Mouse (Mus musculus): Measurements from ENCODE around the gene Gm4952. TPM values are rescaled to one million over a fixed set of nuclear protein-coding genes. Genes with fewer than 3 reads are reported as not detected.
A peak's percentile ranks its signal among the peaks of the same experiment; 100 is the strongest.

Gene Gm4952
- polyA plus RNA-seq, 1 experiment from 2014 or later: 0.04 TPM

GRCm38 (mm10) chr19:12574012-12574407 is 25.8 kb upstream of the Gm4952 start:
- no peak for ATAC-seq
- CTCF ChIA-PET: no interaction called here
- DNase-seq (ENCODE audit: low read depth, low spot score): no peak
- no peak for TF ChIP-seq CTCF (IDR thresholded peaks at IDR 0.05)
- in situ Hi-C loops (cut with MboI; ENCODE audit: low pct_unique_long_range_greater_than_20kb): no loop called here
- peaks cover 2% of the 10 kb centered on the region for H3K27me3 ChIP-seq
- POLR2A ChIA-PET: no interaction called here

- in situ Hi-C loops (cut with MboI; ENCODE audit: low pct_unique_long_range_greater_than_20kb): no loop called here
- CTCF ChIA-PET: interaction anchor here (1.3 kb wide), 1 partner anchor 15 kb away, joined by 4 read pairs; no protein-coding TSS in a partner anchor
- TF ChIP-seq CTCF (IDR thresholded peaks at IDR 0.05): no peak
Observed at GRCm38 (mm10) chr19:12575107-12575506, 24.7 kb upstream of the Gm4952 start.

GRCm38 (mm10) chr19:12575514-12575913 is 24.3 kb upstream of the Gm4952 start:
- H3K27me3 ChIP-seq: peaks cover 4% of the 10 kb centered on the region
- ATAC-seq: no peak
- ChIA-PET CTCF (interaction anchor here (1.3 kb wide), 1 partner anchor 15 kb away, joined by 4 read pairs; no protein-coding TSS in a partner anchor), POLR2A (interaction anchor here (0.6 kb wide), 1 partner anchor 159 kb away, joined by 3 read pairs; no protein-coding TSS in a partner anchor)
- no peak for DNase-seq (ENCODE audit: low read depth, low spot score)
- no peak for TF ChIP-seq CTCF (IDR thresholded peaks at IDR 0.05)
- in situ Hi-C loops (cut with MboI; ENCODE audit: low pct_unique_long_range_greater_than_20kb): no loop called here

More at GRCm38 (mm10) chr19:12575107-12575506, 24.7 kb upstream of the Gm4952 start:
- no peak for DNase-seq (ENCODE audit: low read depth, low spot score)
- ATAC-seq: no peak
- H3K27me3 ChIP-seq: peaks cover 4% of the 10 kb centered on the region
- POLR2A ChIA-PET: no interaction called here

- peaks cover 4% of the 10 kb centered on the region for H3K27me3 ChIP-seq
- POLR2A ChIA-PET: no interaction called here
- CTCF ChIA-PET: no interaction called here
- in situ Hi-C loops (cut with MboI; ENCODE audit: low pct_unique_long_range_greater_than_20kb): no loop called here
- ATAC-seq: no peak
- TF ChIP-seq CTCF (IDR thresholded peaks at IDR 0.05): no peak
- no peak for DNase-seq (ENCODE audit: low read depth, low spot score)
Observed at GRCm38 (mm10) chr19:12576639-12577038, 23.1 kb upstream of the Gm4952 start.

DNA sequence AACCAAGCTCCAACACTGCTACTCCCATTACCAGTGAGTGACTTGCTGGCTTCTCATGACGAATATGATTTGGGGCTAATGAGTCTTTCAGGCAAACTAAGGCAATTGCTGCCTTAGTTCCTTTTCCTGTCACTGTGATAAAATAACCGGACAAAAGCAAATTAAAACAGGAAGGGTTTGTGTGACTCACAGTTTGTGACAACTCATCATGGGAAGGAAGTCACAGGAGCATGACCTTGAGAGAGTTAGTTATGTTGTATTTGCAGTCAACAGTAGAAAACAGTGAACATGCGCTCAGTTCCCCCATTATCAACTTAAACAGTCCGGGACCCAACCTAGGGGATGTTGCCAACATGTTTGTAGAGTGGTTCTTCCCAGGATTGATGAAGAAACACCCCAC is 14.5 kb upstream of the Gm4952 start:
- POLR2A ChIA-PET: no interaction called here
- CTCF ChIA-PET: no interaction called here
- DNase-seq (ENCODE audit: low read depth, low spot score) (no peak), ATAC-seq (peak; percentile 17)
- in situ Hi-C loops (cut with MboI; ENCODE audit: low pct_unique_long_range_greater_than_20kb): loop anchor here (10.0 kb wide), 1 partner anchor 451 kb away; no protein-coding TSS in a partner anchor
- no peak for TF ChIP-seq CTCF (IDR thresholded peaks at IDR 0.05)
- H3K27me3 ChIP-seq: no peaks in the 10 kb centered on the region

DNA sequence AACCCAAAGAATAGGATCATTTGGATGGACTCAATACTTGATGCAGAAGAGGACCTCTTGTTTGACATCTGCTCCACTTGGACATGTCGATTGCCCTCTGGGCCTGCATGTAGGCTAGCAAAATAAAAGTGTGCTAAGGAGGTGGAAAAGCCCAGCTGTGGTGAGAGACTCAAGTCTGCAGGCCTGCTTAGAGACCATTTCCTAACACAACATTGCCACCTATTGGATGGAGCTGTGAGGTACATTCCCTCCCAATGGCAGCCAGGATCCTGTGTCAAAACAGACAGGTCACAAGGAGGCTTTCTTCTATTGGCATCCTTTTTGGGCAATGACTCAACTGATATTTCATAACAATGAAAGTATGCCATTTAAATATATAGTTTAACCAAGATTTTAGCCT is 7.9 kb upstream of the Gm4952 start:
- H3K27me3 ChIP-seq: peaks cover 7% of the 10 kb centered on the region
- ChIA-PET POLR2A (no interaction called here), CTCF (interaction anchor here (0.6 to 2.5 kb wide), 8 partner anchors 66 to 238 kb away, joined by 3 to 11 read pairs (median 3); no protein-coding TSS in a partner anchor)
- no peak for DNase-seq (ENCODE audit: low read depth, low spot score)
- ATAC-seq: peak; percentile 33
- in situ Hi-C loops (cut with MboI; ENCODE audit: low pct_unique_long_range_greater_than_20kb): loop anchor here (5.0 kb wide), 3 partner anchors 75 to 210 kb away; no protein-coding TSS in a partner anchor
- peak; percentile 84 for TF ChIP-seq CTCF (IDR thresholded peaks at IDR 0.05)

GRCm38 (mm10) chr19:12595135-12595529 is 4.6 kb upstream of the Gm4952 start:
- no peak for TF ChIP-seq CTCF (IDR thresholded peaks at IDR 0.05)
- CTCF ChIA-PET: interaction anchor here (0.8 to 4.0 kb wide), 10 partner anchors 9 to 229 kb away, joined by 3 to 30 read pairs (median 4); partner anchors contain the start of genes Dtx4, Lpxn and Zfp91
- no peak for DNase-seq (ENCODE audit: low read depth, low spot score)
- in situ Hi-C loops (cut with MboI; ENCODE audit: low pct_unique_long_range_greater_than_20kb): no loop called here
- POLR2A ChIA-PET: interaction anchor here (0.9 to 2.9 kb wide), 7 partner anchors 54 to 225 kb away, joined by 3 to 32 read pairs (median 3); partner anchors contain the start of genes Lpxn and Zfp91
- peaks cover 7% of the 10 kb centered on the region for H3K27me3 ChIP-seq
- no peak for ATAC-seq

DNA sequence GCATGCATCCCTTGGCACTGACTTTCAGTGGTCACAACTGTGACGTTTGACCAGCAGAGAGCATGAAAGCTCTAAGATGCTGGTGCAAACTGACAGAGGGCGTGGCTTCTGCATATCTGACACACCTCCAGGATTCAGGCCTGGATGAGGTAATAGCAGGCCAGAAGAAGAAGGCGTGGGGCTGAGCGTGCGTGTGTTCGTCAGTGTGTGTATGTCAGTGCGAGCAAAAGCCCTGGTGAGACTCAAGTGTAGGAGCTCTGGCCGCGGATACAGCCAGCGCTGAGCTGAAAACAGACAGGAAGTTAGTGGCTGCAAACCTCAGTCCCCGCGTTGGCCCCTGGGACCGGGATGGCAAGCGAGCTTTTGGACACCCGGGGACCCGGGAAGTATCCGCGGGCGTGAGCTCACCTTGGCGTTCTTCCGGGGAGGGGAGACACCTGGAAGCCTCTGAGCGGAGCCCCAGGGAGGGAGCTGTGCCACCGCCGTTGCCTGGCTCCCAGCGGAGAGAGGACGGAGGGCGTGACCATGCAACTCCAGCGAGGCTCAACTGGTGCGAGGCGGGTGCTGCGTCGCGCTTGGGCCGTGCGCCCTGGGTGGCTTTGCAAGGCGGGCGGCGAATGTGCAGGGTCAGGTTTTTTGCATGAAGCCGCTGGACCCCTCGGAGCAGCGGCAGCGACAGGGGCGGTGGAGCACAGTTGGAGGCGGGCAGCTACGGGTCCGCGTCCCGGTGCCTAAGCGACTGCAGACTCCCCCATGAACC is 4.1 kb upstream of the Gm4952 start:
- ATAC-seq (peak; percentile 95), DNase-seq (ENCODE audit: low read depth, low spot score) (peak; percentile 60)
- peaks cover 7% of the 10 kb centered on the region for H3K27me3 ChIP-seq
- ChIA-PET POLR2A (interaction anchor here (0.9 to 2.9 kb wide), 9 partner anchors 55 to 225 kb away, joined by 3 to 32 read pairs (median 3); partner anchors contain the start of genes Lpxn and Zfp91), CTCF (interaction anchor here (0.8 to 4.0 kb wide), 16 partner anchors 9 to 228 kb away, joined by 3 to 30 read pairs (median 4); partner anchors contain the start of genes Dtx4, Lpxn and Zfp91)
- in situ Hi-C loops (cut with MboI; ENCODE audit: low pct_unique_long_range_greater_than_20kb): no loop called here
- TF ChIP-seq CTCF (IDR thresholded peaks at IDR 0.05): peak; percentile 90

GRCm38 (mm10) chr19:12596290-12597072 is 3.3 kb upstream of the Gm4952 start:
- H3K27me3 ChIP-seq: peaks cover 7% of the 10 kb centered on the region
- ChIA-PET POLR2A (interaction anchor here (0.9 to 2.9 kb wide), 8 partner anchors 55 to 221 kb away, joined by 3 to 32 read pairs (median 4); partner anchors contain the start of genes Lpxn and Zfp91), CTCF (interaction anchor here (0.8 to 4.0 kb wide), 17 partner anchors 10 to 228 kb away, joined by 3 to 30 read pairs (median 4); partner anchors contain the start of genes Cntf, Dtx4 and Keg1)
- ATAC-seq (peak; percentile 20), DNase-seq (ENCODE audit: low read depth, low spot score) (no peak)
- in situ Hi-C loops (cut with MboI; ENCODE audit: low pct_unique_long_range_greater_than_20kb): no loop called here
- no peak for TF ChIP-seq CTCF (IDR thresholded peaks at IDR 0.05)

DNA sequence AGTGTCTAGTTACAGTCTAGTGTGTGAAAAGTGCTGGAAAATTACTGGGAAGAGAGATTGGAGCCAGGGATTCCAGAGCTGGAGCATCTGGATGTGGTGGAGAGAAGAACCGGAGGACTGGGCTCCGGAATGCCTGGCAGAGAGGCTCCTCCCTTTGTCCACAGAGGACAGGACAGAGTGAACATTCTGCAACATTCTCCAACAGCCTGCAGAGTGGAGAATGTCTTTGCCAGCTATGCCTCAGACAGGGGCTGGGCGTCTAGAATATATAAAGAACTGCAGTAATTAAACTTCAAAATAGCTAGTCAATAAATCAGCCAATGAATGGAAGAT is 2.7 kb upstream of the Gm4952 start:
- ChIA-PET CTCF (interaction anchor here (0.8 to 4.0 kb wide), 8 partner anchors 16 to 201 kb away, joined by 3 to 30 read pairs (median 4); partner anchors contain the start of genes Cntf, Dtx4 and Keg1), POLR2A (interaction anchor here (1.1 to 2.9 kb wide), 3 partner anchors 163 to 199 kb away, joined by 4 to 32 read pairs (median 4); partner anchors contain the start of genes Lpxn and Zfp91)
- TF ChIP-seq CTCF (IDR thresholded peaks at IDR 0.05): no peak
- DNase-seq (ENCODE audit: low read depth, low spot score): no peak
- ATAC-seq: peak; percentile 32
- H3K27me3 ChIP-seq: peaks cover 7% of the 10 kb centered on the region
- in situ Hi-C loops (cut with MboI; ENCODE audit: low pct_unique_long_range_greater_than_20kb): no loop called here
